29 mouse cellular contexts compared by ENCODE assay signal in genomic region chr14:60712289-60712830, GRCm38 (mm10). TPM values are rescaled to one million over a fixed set of nuclear protein-coding genes. Genes with fewer than 3 reads are reported as not detected.
A peak's percentile ranks its signal among the peaks of the same experiment; 100 is the strongest.
DNase-seq lines count a peak whose midpoint lies in the region; ATAC-seq and TF ChIP-seq lines count a peak whose summit lies in the region.
"Had no signal": no experiment of that assay in that cellular context is flagged by ENCODE, and none has a peak within 500 bp of the region (broad histone marks: within the 10 kb centered on the region; RNA-seq: fewer than 3 reads in every experiment).

No protein-coding gene starts in this region.

- H3K4me3 ChIP-seq in myocyte, result no peak overlapping the region
- H3K4me3 ChIP-seq in midbrain, embryonic 15.5 days, result no peak overlapping the region
- H3K4me3 ChIP-seq: erythroblast, embryonic 14.5 days; heart, embryonic 10.5 days; heart, embryonic 15.5 days; limb, embryonic 12.5 days; liver, embryonic 15.5 days; midbrain, embryonic 12.5 days had no signal

- H3K79me2 ChIP-seq in myocyte (ENCODE audit: control insufficient read depth, insufficient read depth), result no peaks in the 10 kb centered on the region

- intact Hi-C loops in left cerebral cortex, postnatal 14 days (cut with DNase I), result no loop called here

- no peak for TF ChIP-seq POLR2A in myocyte (IDR thresholded peaks at IDR 0.05; ENCODE audit: insufficient read length, low read depth)

- DNase-seq in CD4-positive helper T cell, adult 2 months (ENCODE audit: low read depth, low spot score), result peak; percentile 75
- peak; percentile 30 to 37 for DNase-seq in CD8-positive naive resting alpha-beta T cell, adult 2 months (ENCODE audit: low read depth in 2 of 2, low spot score in 2 of 2)
- peak; percentile 81 for DNase-seq in induced T-regulatory cell, adult 2 months (ENCODE audit: low read depth)
- no peak for DNase-seq in left cerebral cortex, postnatal 14 days (ENCODE audit: low spot score in 2 of 2)
- no peak for DNase-seq in heart, adult 9 months (ENCODE audit: low spot score in 2 of 2)
- no peak for DNase-seq in gastrocnemius, postnatal 10 days
- DNase-seq: adrenal gland, postnatal 25 days; cerebellum, adult 11-12 months; cerebellum, adult 9-11 months; forebrain, postnatal 0 days; kidney, adult 2 months; kidney, postnatal 36 days; lung, embryonic 14.5 days; retina, postnatal 1 day; right cerebral cortex, postnatal 14 days had no signal

- peak overlapping the region; percentile 3 for H3K4me2 ChIP-seq in myocyte (ENCODE audit: low read depth)
- no peak overlapping the region for H3K4me2 ChIP-seq in midbrain, embryonic 15.5 days
- H3K4me2 ChIP-seq: heart, embryonic 15.5 days; limb, embryonic 12.5 days; liver, embryonic 15.5 days; lung, embryonic 14.5 days; midbrain, embryonic 12.5 days had no signal

- no peaks in the 10 kb centered on the region for H3K27me3 ChIP-seq in myocyte (ENCODE audit: control insufficient read depth, insufficient read depth, insufficient read length)
- no peaks in the 10 kb centered on the region for H3K27me3 ChIP-seq in midbrain, embryonic 15.5 days (replicated peaks)
- H3K27me3 ChIP-seq: CH12.LX; heart, embryonic 15.5 days; limb, embryonic 12.5 days; liver, embryonic 15.5 days; midbrain, embryonic 12.5 days had no signal

- no peaks in the 10 kb centered on the region for H3K36me3 ChIP-seq in myocyte (ENCODE audit: control insufficient read depth, insufficient read depth)
- H3K36me3 ChIP-seq in midbrain, embryonic 15.5 days (replicated peaks), result no peaks in the 10 kb centered on the region
- H3K36me3 ChIP-seq: heart, embryonic 10.5 days; heart, embryonic 15.5 days; limb, embryonic 12.5 days had no signal

- ATAC-seq in midbrain, embryonic 15.5 days (replicated peaks), result no peak
- ATAC-seq: forebrain, postnatal 0 days; hindbrain, embryonic 16.5 days had no signal

- no peak overlapping the region for H3ac ChIP-seq in myocyte (ENCODE audit: control insufficient read depth, insufficient read length)

- no peaks in the 10 kb centered on the region for H3K4me1 ChIP-seq in midbrain, embryonic 15.5 days
- H3K4me1 ChIP-seq: midbrain, embryonic 12.5 days had no signal

- no peaks in the 10 kb centered on the region for H3K9me3 ChIP-seq in midbrain, embryonic 15.5 days
- H3K9me3 ChIP-seq: heart, embryonic 10.5 days; heart, embryonic 15.5 days; limb, embryonic 12.5 days; liver, embryonic 15.5 days; midbrain, embryonic 12.5 days had no signal

- H3K27ac ChIP-seq in midbrain, embryonic 15.5 days, result no peak overlapping the region
- H3K27ac ChIP-seq: heart, embryonic 10.5 days; heart, embryonic 15.5 days; limb, embryonic 12.5 days; liver, embryonic 15.5 days; midbrain, embryonic 12.5 days had no signal

- WGBS in midbrain, embryonic 15.5 days, result 84% methylated on average over 11 of the region's 11 CpGs

- H3K9ac ChIP-seq in midbrain, embryonic 15.5 days, result no peak overlapping the region
- H3K9ac ChIP-seq: forebrain, postnatal 0 days; heart, embryonic 15.5 days; limb, embryonic 12.5 days; liver, embryonic 15.5 days; lung, embryonic 14.5 days; midbrain, embryonic 12.5 days had no signal

TF ChIP-seq in myocyte, 11 proteins besides CTCF, POLR2A, EP300 and RAD21:
- no peak for TF ChIP-seq MAX (IDR thresholded peaks at IDR 0.05; ENCODE audit: low read depth)
- TF ChIP-seq SRF (IDR thresholded peaks at IDR 0.05; ENCODE audit: control insufficient read depth, insufficient read length, low read depth), result no peak
- no peak for TF ChIP-seq CEBPB (IDR thresholded peaks at IDR 0.05; ENCODE audit: insufficient read depth, poor library complexity, severe bottlenecking)
- TF ChIP-seq MYOD1 (IDR thresholded peaks at IDR 0.05; ENCODE audit: control insufficient read depth in 1 of 3, insufficient read length in 2 of 3, low read depth in 2 of 3), result no peak
- TF ChIP-seq TCF3 (IDR thresholded peaks at IDR 0.05; ENCODE audit: insufficient read length, low read depth), result no peak
- TF ChIP-seq MYOG (IDR thresholded peaks at IDR 0.05; ENCODE audit: control insufficient read depth in 1 of 3, insufficient read depth in 1 of 3, insufficient read length in 2 of 3, low read depth in 2 of 3), result no peak
- no peak for TF ChIP-seq USF1 (IDR thresholded peaks at IDR 0.05; ENCODE audit: low read depth)
- TF ChIP-seq TCF12 (IDR thresholded peaks at IDR 0.05; ENCODE audit: insufficient read depth, poor library complexity, severe bottlenecking), result no peak

RNA-seq across cellular contexts. Expression of gene C1qtnf9, which starts 55.6 kb away (rescaled TPM):
- not detected for polyA plus RNA-seq in myocyte (2012; fragmentation: generic; extraction: Trizol)
- total RNA-seq in left cerebral cortex, postnatal 14 days (2021), result under 1 TPM in 1 of 2 experiments, not detected in 1; 0.24 TPM
- 10 to 100 TPM; 31.2 to 32.2 TPM for total RNA-seq in gastrocnemius, postnatal 10 days (2021)
- polyA plus RNA-seq in midbrain, embryonic 15.5 days (2015; fragmentation: Nextera tagmentation; extraction: Ambion mirVana), result 0.14 and 0.19 TPM in 2 replicates
- total RNA-seq: CH12.LX; common myeloid progenitor, adult 5-6 weeks; forebrain, postnatal 0 days had no signal
- polyA plus RNA-seq: forebrain, embryonic 11.5 days; forebrain, postnatal 0 days; hindbrain, embryonic 11.5 days; neural tube, embryonic 14.5 days had no signal

Comparison
In these comparisons a context has a peak if more than half of its experiments do, and no peak if none do; other contexts are left out.
1. DNase-seq: peak in CD4-positive helper T cell, adult 2 months (single experiment), CD8-positive naive resting alpha-beta T cell, adult 2 months (2 of 2) and induced T-regulatory cell, adult 2 months (single experiment); none in left cerebral cortex, postnatal 14 days (0 of 2), heart, adult 9 months (0 of 2) and gastrocnemius, postnatal 10 days (single experiment).
2. RNA of gene C1qtnf9, which starts 55.6 kb away (total RNA-seq): 31.2 to 32.2 TPM in gastrocnemius, postnatal 10 days; 0.24 TPM in left cerebral cortex, postnatal 14 days; every median in the first group is over 10 times any median in the second.